Mouse (Mus musculus): ENCODE data around the gene Garnl3.

- TF ChIP-seq MAFK (IDR thresholded peaks at IDR 0.05; ENCODE audit: insufficient read depth, low read depth, low read length) (no peak), CHD2 (IDR thresholded peaks at IDR 0.05; ENCODE audit: low read depth, low read length) (no peak), HCFC1 (IDR thresholded peaks at IDR 0.05; ENCODE audit: borderline replicate concordance, insufficient read depth, low read length) (no peak)
These were observed 77.5 kb downstream of the Garnl3 start for GRCm38 (mm10) chr2:33053966-33054365.

All from ES-E14 (cell line).